Mouse (Mus musculus): ENCODE data around the gene Tecpr1. TPM values are rescaled to one million over a fixed set of nuclear protein-coding genes. Genes with fewer than 3 reads are reported as not detected.
A peak's percentile ranks its signal among the peaks of the same experiment; 100 is the strongest.

Gene Tecpr1
- polyA plus RNA-seq, 1 experiment from 2014 or later: 35.7 TPM

GRCm38 (mm10) chr5:144159137-144159536, 64.3 kb downstream of the Tecpr1 start:
- H3K4me2 ChIP-seq (ENCODE audit: low read depth, low read length): no peak overlapping the region
- no peak overlapping the region for H3K9ac ChIP-seq (replicated peaks; ENCODE audit: low read depth, low read length)
- H3K36me3 ChIP-seq (ENCODE audit: control insufficient read depth, insufficient read depth, low read length): peaks cover 12% of the 10 kb centered on the region
- no peak overlapping the region for H3K4me3 ChIP-seq (ENCODE audit: low read depth, low read length)
- H3K27me3 ChIP-seq (ENCODE audit: control insufficient read depth, insufficient read depth, low read length): no peaks in the 10 kb centered on the region
- no peak for ATAC-seq (ENCODE audit: low read depth)
- H3K9me3 ChIP-seq (ENCODE audit: control insufficient read depth, low read length): no peaks in the 10 kb centered on the region
- H3K27ac ChIP-seq (ENCODE audit: low read depth, low read length): peak overlapping the region; percentile 62
- H3K4me1 ChIP-seq (ENCODE audit: control insufficient read depth, insufficient read depth, low read length): no peaks in the 10 kb centered on the region
- 81% methylated on average over 8 of the region's 8 CpGs for WGBS

- Histone ChIP-seq H3K4me1 (ENCODE audit: control insufficient read depth, insufficient read depth, low read length) (no peaks in the 10 kb centered on the region), H3K36me3 (ENCODE audit: control insufficient read depth, insufficient read depth, low read length) (peaks cover 8% of the 10 kb centered on the region; the same call in 1 of the 2 replicates), H3K9me3 (ENCODE audit: control insufficient read depth, low read length) (no peaks in the 10 kb centered on the region), H3K27ac (ENCODE audit: low read depth, low read length) (peak overlapping the region; percentile 62), H3K4me3 (ENCODE audit: low read depth, low read length) (no peak overlapping the region), H3K9ac (replicated peaks; ENCODE audit: low read depth, low read length) (0 out of 2 replicates have a peak overlapping the region, but pooled peaks have one; percentile 2), H3K4me2 (ENCODE audit: low read depth, low read length) (no peak overlapping the region), H3K27me3 (ENCODE audit: control insufficient read depth, insufficient read depth, low read length) (no peaks in the 10 kb centered on the region)
- ATAC-seq (ENCODE audit: low read depth): peak; percentile 77; the same call in 1 of the 2 replicates
- 31% methylated on average over 4 of the region's 4 CpGs for WGBS
Measured at GRCm38 (mm10) chr5:144158604-144159003, 64.8 kb downstream of the Tecpr1 start.

- peaks cover 8% of the 10 kb centered on the region; the same call in 1 of the 2 replicates for H3K36me3 ChIP-seq (ENCODE audit: control insufficient read depth, insufficient read depth, low read length)
- H3K4me2 ChIP-seq (ENCODE audit: low read depth, low read length): no peak overlapping the region
- WGBS: 36% methylated on average over 7 of the region's 7 CpGs
- H3K27me3 ChIP-seq (ENCODE audit: control insufficient read depth, insufficient read depth, low read length): no peaks in the 10 kb centered on the region
- no peak overlapping the region for H3K27ac ChIP-seq (ENCODE audit: low read depth, low read length)
- ATAC-seq (ENCODE audit: low read depth): peak; percentile 46; the same call in 1 of the 2 replicates
- no peak overlapping the region for H3K9ac ChIP-seq (replicated peaks; ENCODE audit: low read depth, low read length)
- no peaks in the 10 kb centered on the region for H3K4me1 ChIP-seq (ENCODE audit: control insufficient read depth, insufficient read depth, low read length)
- H3K9me3 ChIP-seq (ENCODE audit: control insufficient read depth, low read length): no peaks in the 10 kb centered on the region
- H3K4me3 ChIP-seq (ENCODE audit: low read depth, low read length): no peak overlapping the region
Measured at GRCm38 (mm10) chr5:144154528-144154927, 68.9 kb downstream of the Tecpr1 start.

- Histone ChIP-seq H3K9ac (replicated peaks; ENCODE audit: low read depth, low read length) (no peak overlapping the region), H3K36me3 (ENCODE audit: control insufficient read depth, insufficient read depth, low read length) (peaks cover 19% of the 10 kb centered on the region), H3K9me3 (ENCODE audit: control insufficient read depth, low read length) (no peaks in the 10 kb centered on the region), H3K27ac (ENCODE audit: low read depth, low read length) (no peak overlapping the region), H3K4me1 (ENCODE audit: control insufficient read depth, insufficient read depth, low read length) (no peaks in the 10 kb centered on the region), H3K27me3 (ENCODE audit: control insufficient read depth, insufficient read depth, low read length) (no peaks in the 10 kb centered on the region), H3K4me3 (ENCODE audit: low read depth, low read length) (no peak overlapping the region), H3K4me2 (ENCODE audit: low read depth, low read length) (no peak overlapping the region)
- WGBS: 93% methylated on average over 4 of the region's 4 CpGs
- ATAC-seq (ENCODE audit: low read depth): no peak
Measured at GRCm38 (mm10) chr5:144151270-144151669, 72.1 kb downstream of the Tecpr1 start.

- no peak overlapping the region for H3K9ac ChIP-seq (replicated peaks; ENCODE audit: low read depth, low read length)
- H3K27ac ChIP-seq (ENCODE audit: low read depth, low read length): no peak overlapping the region
- H3K36me3 ChIP-seq (ENCODE audit: control insufficient read depth, insufficient read depth, low read length): peaks cover 22% of the 10 kb centered on the region
- no peak overlapping the region for H3K4me2 ChIP-seq (ENCODE audit: low read depth, low read length)
- H3K27me3 ChIP-seq (ENCODE audit: control insufficient read depth, insufficient read depth, low read length): no peaks in the 10 kb centered on the region
- no peak overlapping the region for H3K4me3 ChIP-seq (ENCODE audit: low read depth, low read length)
- no peak for ATAC-seq (ENCODE audit: low read depth)
- no peaks in the 10 kb centered on the region for H3K9me3 ChIP-seq (ENCODE audit: control insufficient read depth, low read length)
- H3K4me1 ChIP-seq (ENCODE audit: control insufficient read depth, insufficient read depth, low read length): no peaks in the 10 kb centered on the region
- WGBS: 95% methylated on average over 4 of the region's 4 CpGs
Measured at GRCm38 (mm10) chr5:144149530-144149929, 73.9 kb downstream of the Tecpr1 start.

GRCm38 (mm10) chr5:144146898-144147297, 76.5 kb downstream of the Tecpr1 start:
- H3K9ac ChIP-seq (replicated peaks; ENCODE audit: low read depth, low read length): no peak overlapping the region
- no peak overlapping the region for H3K4me2 ChIP-seq (ENCODE audit: low read depth, low read length)
- no peaks in the 10 kb centered on the region for H3K27me3 ChIP-seq (ENCODE audit: control insufficient read depth, insufficient read depth, low read length)
- H3K4me1 ChIP-seq (ENCODE audit: control insufficient read depth, insufficient read depth, low read length): no peaks in the 10 kb centered on the region
- no peak for ATAC-seq (ENCODE audit: low read depth)
- H3K9me3 ChIP-seq (ENCODE audit: control insufficient read depth, low read length): no peaks in the 10 kb centered on the region
- no peak overlapping the region for H3K4me3 ChIP-seq (ENCODE audit: low read depth, low read length)
- no peak overlapping the region for H3K27ac ChIP-seq (ENCODE audit: low read depth, low read length)
- H3K36me3 ChIP-seq (ENCODE audit: control insufficient read depth, insufficient read depth, low read length): peaks cover 27% of the 10 kb centered on the region

Other genes starting within 250 kb of the Tecpr1 start
- 83.5 and 93.2 TPM in 2 replicates for gene Ccz1, start 208.7 kb downstream of the Tecpr1 start, polyA plus RNA-seq (2014; fragmentation: Nextera tagmentation; extraction: Ambion mirVana)
- not detected in 2 replicates for gene Ocm, start 196.9 kb downstream of the Tecpr1 start, polyA plus RNA-seq (2014; fragmentation: Nextera tagmentation; extraction: Ambion mirVana)
- gene Lmtk2, start 123.2 kb downstream of the Tecpr1 start, polyA plus RNA-seq (2014; fragmentation: Nextera tagmentation; extraction: Ambion mirVana): 10.8 and 11.1 TPM in 2 replicates
- gene Bhlha15, start 33.3 kb downstream of the Tecpr1 start, polyA plus RNA-seq (2014; fragmentation: Nextera tagmentation; extraction: Ambion mirVana): 0.14 and 0.28 TPM in 2 replicates
- gene Bri3, start 20.8 kb upstream of the Tecpr1 start, polyA plus RNA-seq (2014; fragmentation: Nextera tagmentation; extraction: Ambion mirVana): 111 and 114 TPM in 2 replicates
- gene Baiap2l1, start 134.5 kb upstream of the Tecpr1 start, polyA plus RNA-seq (2014; fragmentation: Nextera tagmentation; extraction: Ambion mirVana): 1.2 and 1.9 TPM in 2 replicates

All from neural tube, embryonic 14.5 days (tissue).